Mouse (Mus musculus): ENCODE measurements around the gene Rnf145.

The Rnf145 gene

DNA sequence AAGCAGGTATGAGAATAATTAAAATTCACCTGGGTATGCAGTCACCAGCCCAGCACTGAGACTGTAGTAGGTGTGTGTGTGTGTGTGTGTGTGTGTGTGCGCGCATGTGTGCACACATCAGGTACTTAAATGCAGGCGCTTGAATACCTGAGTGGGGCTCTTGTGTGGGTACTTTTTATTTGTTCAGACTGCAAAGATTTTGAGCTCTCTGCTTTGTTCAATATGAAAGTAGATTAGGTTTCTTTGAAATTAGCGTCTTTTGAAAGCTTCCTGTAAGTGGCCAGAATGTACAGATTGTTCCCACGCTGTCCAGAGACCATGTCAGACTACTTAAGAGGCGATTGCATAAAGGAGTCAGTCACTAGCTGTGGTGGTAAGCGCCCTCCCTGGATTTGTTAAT lies 18.6 kb downstream of the Rnf145 start:
- no peak for DNase-seq

DNA sequence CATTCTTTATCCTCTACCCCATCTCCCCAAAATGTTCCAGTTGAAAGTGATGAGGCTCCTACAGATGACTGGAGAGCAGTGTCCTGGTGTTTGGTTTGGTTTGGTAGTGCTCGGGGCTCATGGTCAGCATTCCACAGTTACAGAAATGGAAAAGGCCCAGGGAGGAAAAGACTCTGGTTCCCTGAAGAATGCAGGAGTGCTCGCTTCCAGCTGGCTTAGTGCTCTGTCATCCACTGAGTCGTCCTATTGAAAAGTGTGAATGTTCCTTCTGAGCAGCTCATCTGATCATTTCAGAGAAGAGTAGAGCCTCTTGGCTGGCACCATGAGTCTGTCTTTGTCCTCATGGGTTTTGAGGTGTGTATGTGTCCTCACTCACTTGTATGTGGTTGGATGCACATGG lies 19.3 kb downstream of the Rnf145 start:
- no peak for DNase-seq

DNA sequence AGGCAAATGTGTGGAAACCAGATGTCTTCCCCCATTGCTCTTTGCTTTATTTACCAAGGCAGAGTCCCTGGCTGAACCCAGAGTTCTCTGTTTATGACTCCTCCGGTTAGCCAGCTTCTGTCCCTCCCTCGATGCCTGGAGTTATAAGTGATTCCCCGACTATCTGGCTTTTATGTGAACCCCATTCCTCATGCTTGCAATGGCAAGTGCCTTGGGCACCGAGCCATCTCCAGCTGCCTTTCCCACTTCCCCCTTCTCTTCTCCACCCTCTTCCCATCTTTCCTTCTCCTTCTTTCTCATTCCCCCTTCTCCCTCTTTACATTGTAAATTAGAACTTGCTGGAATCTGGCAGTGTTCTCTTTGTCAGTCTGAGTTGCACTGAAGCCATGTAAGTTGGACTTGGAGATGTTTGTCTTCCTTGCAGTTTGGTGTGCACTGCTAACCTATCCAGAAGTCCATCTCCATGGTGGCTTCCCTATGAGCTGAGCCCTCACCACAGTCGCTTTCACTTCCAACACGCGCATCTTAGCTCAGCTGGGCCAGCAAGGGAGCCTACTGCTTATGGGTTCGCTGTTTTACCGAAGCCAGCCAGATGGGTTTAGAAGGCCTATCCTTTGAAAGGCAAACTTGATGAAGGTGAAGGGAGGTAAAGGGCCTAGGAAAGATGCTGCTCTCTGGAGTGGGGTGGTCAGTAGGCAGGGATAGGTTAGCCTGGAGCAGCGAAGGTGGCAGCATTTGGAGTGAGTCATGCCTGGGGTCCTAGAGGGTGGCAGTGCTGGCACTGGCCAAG lies 19.9 kb downstream of the Rnf145 start:
- no peak for DNase-seq

DNA sequence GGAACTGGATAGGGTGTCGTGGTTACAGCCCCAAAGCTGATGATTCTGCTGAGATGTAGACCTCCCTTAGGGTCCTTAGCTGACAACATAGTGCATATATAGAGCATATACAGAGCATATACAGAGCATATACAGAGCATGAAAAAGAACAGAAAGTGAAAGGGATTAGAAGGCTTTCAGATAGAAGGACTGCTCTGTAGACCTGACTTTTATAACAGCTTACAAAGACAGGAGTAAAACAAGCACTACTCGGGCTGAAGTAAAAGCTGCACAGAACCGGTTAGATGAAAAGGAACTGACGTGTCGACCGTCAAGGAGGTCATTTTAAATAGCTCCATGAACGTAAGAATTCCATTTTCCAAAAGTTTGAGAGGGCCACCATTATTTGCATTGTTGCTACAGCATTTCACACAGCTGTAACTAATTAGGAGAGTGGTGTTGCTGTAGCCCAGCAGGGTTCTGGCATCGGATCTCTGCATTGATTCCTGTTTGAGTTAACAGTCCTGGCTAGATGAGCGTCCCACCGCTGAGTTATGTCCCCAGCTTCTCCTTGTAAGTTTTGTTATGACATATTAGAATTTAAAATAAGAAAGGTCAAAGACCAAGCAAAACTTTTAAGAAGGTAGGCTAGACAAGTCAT lies 20.6 kb downstream of the Rnf145 start:
- no peak for DNase-seq

DNA sequence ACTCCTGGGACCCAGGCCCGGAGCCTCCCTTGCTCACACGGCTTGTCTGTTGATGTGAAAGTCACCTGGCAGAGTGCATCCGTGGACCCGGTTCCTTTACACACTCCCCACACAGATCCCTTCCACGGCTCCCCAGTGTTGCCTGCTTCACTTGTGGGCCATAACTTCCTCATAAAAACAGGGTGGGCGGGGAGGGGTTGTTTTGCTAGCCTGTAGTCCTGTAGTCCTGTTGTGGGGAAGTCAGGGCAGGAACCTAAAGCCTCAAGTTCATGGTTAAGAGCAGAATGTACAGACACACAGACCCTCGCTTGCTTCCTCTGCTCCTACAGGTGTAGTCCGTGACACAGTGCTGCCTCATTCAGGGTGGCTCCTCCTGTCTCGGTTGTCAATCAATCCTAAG lies 21.5 kb downstream of the Rnf145 start:
- no peak for DNase-seq

DNA sequence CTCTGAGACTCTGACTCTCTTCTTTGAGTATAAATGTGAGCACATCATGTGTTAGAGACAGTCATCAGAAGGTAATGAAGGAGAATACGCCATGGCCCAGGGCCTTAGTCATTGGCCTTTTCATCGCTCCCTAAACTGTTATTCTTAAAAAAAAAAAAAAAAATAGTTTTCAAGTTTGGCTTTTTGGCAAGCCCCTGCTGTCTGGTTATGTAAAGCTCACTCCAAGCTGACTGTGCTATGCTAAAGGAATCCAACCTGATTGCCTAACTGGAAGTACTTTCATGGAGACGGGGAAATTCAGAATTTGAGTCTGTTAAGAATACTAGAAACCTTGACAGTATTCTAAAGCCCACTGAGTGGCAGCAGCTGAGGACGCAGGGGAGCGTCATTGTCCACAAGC lies 22.5 kb downstream of the Rnf145 start:
- no peak for DNase-seq

DNA sequence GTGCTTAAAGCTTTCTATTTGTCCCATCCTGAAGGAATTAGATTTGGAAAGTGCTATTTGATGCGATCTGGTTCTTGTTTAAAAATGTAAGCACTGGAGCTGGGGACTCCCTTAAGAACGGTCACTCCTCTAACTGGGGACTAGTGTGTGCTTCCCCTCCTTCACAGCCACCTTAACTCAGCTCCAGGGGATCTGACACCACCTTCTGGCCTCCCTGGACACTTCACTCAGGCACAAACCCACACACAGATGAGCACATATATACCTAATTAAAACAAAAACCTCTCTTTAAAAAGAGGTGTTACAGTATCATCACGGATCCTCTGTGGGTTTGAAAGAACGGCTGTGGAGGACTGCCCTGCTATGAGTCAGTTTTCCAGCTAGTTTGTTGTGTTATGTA lies 23.0 kb downstream of the Rnf145 start:
- no peak for DNase-seq

DNA sequence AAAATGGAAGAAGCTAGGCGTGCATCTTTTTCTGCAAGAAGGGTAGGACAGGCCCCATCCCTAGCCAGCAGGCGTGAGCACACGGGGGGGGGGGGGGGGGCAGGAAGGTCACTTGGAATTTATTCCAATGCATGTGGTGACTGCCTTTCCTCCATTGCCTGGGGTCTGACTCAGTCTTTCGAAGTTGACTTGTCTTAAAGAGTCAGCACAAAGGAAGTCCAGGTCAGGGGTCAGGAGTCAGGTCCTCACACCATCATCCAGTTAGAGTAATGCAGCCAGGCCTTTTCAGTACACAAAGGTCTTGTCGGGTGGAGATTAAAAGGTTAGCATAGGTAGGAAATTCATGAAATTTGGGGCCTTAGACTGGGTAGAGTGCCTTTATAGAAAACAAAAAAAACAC lies 24.8 kb downstream of the Rnf145 start:
- DNase-seq: no peak

DNA sequence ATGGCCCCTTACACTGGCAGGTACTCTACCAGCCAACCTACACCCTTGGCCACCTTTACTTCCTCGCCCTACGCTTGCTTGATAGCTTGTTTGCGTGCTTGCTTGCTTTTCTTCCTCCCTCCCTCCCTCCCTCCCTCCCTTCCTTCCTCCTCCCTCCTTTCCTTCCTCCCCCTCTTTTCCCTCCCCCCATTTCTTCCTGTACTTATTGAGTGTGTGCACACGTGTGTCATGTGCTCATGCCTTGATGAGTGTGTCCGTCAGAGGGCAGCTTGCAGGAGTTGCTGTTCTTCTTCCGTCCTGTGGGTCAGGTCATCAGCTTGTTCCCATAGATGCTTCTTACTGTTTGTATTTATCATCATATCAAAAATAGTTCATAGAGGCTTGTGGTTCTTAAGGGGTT lies 25.2 kb downstream of the Rnf145 start:
- DNase-seq: no peak

DNA sequence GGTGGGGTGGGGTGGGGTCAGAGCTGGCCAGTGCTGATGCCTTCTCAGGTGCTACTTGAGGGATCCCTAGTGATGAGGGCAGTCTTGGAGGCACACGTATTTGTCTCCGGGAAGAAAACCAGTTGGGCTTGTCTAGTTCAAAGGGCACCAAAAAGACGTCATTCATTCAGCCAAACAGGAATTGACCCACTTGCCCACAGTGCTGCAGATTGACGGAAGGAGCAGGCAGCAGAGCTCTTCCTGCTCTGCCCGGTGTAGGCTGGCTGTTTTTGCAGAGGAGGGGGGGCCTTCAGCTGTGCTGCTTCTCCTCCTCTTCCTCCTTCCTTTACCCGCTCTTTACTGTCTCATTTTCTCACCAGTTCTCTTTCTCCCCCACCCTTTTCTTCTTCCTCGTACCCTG lies 26.4 kb downstream of the Rnf145 start:
- DNase-seq: peak; percentile 60 to 79

DNA sequence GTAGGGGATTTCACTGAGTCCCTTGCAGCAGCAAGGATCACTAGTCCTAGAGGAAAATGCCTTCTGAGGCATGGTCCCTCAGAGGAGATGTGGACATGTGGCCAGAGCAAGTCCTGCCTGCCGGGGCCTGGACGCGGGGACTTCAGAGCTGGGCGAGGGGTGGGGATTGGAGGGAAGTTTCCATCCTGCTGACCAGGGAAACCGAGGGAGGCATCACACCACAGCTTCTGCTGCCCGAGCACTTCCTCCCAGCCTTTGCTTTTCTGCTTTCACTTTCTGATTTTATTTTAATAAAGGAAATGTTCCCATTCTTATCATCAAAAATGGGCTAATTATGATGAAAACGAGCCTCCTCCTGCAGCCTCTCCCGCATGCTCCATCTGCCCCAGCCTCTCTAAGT lies 27.5 kb downstream of the Rnf145 start:
- DNase-seq: no peak

DNA sequence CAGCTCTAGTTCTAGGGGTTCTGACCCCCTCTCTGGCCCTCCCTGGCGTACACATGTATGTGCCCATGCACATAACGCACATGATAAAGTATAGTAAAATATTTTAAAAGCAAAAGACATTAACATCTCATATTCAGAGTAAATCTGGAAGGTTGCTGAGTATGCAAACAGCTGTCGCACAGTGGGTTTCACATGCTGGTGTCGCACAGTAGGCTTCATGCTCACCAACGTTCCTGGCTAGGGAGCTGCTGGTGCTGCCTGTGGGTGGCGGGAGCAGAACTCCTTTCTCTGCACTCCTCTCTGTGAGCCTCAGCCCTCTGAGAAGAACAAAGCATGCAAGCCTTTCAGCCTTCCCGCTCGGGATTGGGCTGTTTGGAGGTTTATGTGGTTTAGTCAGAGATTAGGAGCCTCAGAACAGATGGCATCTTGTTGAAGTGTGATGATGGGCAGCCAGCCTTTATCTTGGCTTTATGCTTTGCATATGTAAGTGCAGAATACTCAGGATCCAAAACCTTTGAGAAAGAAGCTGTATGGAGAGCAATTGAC lies 29.0 kb downstream of the Rnf145 start:
- no peak for DNase-seq

DNA sequence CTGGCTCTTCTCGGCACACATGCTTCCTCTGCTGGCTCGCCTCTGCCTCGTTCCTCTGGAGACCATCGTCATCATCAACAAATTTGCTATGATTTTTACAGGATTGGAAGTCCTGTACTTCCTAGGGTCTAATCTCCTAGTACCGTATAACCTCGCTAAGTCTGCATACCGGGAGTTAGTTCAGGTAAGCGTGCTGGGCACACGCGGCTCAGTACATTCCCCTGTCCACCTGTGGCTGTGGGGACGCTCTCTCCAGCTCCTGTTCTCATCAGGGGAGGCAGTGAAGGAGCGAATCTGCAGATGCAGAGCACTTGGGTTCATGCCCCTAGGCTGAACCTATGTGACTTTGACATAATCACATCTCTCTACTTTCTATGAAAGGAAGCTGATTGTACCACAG lies 30.1 kb downstream of the Rnf145 start:
- no peak for DNase-seq

DNA sequence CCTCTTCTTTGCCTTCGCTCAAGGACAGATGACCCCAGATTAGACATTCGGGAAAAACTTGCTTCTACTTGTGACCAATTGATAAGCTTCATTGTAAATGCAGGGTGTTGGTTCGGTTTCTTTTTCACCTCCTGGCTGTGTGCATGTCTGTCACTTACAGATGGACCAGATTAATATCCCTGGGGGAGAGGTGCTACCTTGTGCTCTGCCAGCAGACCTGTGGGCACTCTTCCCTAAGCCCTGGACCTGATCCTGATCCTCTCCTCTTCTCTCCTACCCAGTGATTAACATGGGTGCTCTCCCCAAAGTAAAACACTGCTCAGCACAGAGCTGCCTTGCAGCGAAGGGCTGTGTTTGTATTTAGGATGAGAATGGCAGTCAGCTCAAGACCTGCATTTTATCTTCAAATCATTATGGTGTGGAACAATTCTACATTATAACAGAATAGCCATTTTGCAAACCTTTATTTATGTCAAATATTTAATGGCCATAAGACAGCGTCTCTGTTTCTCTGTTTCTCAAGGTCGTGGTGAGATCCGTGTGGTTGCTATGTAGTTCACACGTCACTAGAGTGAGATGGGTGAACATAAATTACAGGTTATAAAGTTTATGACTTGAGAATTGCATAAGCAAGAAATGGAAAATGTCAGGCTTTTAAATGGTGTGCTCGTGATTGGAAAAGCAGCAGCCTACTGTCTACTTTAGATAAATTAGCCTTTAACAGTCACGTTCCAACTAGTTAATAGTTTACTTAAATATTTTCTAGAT lies 30.9 kb downstream of the Rnf145 start:
- no peak for DNase-seq

DNA sequence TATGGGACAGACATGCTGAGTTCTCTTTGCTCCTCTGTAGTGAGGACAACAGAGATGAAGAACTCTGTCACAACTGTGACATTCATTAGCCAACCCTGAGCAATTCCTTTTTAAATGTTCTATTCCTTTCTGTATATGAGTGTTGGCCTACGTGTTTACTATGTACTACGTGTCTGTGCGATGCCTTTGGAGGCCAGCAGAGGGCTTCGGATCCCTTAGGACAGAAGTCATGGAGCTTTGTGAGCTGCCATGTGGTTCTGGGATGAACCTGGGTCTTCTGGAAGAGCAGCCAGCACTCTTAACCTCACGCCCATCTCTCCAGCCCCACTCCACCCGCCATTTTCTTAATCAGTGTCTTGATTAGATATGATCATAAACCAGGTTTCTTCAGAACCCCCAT lies 32.2 kb downstream of the Rnf145 start:
- peak in 1 of 2 experiments; percentile 13 for DNase-seq

DNA sequence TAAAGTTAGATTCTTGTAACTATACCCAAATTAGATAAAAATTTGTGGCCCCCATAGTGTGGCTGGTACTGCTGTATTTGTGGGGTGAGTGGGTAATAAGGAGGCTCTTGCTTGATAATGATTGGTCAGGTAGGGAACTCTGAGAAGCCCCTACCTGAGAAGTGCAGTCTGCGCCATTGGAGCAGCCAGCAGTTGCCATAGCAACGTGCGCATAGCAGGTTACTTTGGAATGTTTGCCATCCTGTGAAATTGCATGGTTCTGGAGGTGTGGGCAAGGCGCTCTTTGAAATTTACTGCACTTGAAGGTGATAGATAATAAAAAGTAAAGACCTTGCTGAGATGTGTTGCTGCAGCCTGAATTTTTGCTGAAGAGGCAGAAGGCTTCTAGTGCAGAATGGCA lies 35.6 kb downstream of the Rnf145 start:
- peak in 1 of 2 experiments; percentile 0 for DNase-seq

DNA sequence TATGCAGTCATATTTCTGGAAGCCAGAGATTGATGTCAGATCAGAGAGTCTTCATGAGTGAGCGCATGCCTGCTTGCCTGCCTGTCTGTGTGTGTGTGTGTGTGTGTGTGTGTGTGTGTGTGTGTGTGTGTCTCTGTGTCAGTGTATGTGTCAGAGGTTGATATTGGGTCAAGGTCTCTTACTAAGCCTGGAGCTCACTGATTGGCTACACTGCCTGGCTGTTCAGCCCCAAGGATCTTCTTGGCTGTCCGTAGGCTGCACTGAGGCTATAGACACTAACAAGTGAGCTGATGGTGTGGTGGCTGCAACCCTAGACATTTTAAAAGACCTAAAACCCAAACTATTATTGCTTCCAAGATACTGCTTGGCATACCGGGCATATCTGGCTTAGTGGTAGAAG lies 39.8 kb downstream of the Rnf145 start:
- DNase-seq: peak in 1 of 2 experiments; percentile 0

DNA sequence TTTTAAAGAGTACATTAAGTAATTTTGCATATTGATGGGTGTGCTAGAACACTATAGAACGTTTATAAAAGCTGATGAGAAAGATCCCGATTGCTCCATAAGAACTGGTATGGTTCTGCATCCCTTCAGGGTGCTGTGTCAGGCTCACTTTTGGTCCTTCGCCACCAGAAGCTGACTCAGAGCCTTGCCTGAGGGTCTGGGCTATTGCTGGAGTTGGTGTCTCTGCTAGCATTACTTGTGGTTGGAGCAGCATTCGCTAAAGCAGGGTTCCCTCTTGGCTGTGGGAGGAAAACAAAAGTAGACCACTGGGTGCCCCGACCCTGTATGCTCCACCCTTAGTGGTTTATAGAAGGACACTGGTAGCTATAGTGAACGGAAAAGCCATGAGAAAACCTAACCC lies 40.7 kb downstream of the Rnf145 start:
- no peak for DNase-seq

DNA sequence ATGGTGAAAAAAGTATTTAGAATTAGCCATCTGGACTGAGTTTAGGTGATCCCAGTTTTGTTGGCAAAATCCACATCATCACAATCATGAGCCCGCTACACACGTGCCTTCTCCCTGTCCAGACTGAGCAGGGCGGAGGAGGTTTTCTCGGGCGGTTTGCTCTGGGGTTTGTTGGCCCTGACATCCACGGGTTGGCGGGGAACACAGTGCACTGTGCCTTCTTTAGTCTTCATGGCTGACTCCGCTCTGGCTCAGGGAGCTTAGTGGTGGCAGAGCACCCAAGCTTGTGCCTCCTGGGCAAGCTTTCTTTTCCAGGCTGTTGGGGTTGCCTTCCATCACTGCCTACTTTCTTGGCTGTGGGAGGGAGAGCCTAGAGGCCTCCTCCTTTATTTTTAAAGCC lies 41.6 kb downstream of the Rnf145 start:
- peak in 1 of 2 experiments; percentile 0 for DNase-seq

DNA sequence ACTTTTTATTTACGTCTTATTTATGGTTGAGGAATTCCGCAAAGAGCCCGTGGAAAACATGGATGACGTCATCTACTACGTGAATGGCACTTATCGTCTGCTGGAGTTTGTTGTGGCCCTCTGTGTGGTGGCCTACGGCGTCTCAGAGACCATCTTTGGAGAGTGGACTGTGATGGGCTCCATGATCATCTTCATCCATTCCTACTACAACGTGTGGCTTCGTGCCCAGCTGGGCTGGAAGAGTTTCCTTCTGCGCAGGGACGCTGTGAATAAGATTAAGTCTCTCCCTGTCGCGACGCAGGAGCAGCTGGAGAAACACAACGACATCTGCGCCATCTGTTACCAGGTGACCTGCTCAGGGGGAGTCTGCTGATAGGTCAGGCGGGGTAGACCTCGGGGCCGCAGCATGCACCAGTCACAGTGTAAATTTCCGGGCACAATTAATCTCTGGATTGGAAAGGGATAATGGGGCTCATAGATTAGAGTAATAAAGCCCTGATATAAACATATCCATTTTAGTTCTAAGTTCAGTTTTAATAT lies 42.8 kb downstream of the Rnf145 start:
- DNase-seq: peak in 1 of 2 experiments; percentile 2

DNA sequence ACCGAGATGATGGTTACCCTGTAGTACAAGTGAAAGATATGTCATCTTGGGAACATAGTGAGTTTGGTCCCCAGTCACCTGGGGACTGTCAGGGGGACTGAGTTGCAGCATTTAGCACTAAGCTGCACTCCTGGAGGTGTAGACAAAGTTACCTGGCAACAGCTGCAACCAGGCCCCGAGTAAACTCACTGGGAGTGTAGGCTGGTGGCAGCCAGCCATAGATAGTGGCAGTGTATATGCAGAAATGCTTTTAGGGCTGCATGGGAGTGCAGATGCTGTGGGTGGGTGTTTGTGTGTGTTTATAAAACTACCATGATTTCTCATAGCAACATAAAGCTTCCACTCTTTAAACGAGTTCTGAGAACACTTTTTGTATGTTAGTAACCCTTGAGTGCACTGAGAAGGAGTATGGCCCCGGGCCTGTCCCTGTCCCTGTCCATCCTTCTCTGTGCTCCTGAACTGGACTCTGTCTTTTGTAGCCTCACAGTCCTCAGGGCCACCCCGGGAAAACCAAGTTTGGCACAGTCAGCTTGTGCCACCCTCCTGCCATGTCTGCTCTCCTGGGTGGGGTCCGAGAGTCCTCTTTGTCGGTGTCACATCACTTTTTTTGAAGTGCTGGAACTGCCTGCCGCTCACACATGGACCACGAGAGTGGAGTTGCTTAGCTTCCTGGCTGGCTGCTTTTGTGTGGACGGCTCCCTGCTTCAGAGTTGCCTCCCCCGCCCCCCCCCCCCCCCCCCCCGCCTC lies 43.8 kb downstream of the Rnf145 start:
- DNase-seq: no peak

DNA sequence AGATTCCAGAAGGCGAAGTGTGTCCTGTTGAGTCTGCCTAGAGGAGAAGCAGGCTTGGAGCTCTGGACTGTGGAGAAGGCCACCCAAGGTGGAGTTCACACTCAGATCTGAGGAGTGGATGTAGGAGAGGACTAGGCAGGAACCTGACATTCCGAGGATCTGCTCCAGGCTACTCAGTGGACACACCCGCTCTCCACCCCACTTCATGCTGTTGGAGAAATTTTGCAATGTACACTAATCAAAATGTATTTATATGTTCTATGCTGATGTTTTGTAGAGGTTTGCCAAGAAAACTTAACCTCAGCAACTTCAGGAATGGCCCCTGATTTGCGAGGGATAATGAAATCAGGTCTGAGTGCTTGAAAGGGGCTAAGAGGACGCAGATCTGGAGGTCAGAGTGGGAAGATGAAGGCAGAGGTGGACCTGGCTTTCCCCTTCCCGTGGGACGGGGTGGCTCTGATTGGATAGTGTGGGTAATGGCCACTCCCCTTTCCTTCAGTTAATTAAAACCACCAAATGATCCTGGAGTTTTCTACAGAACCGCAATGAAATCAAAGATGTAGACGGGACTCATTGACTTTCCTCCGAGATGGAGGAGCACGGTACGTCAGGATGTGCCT lies 45.6 kb downstream of the Rnf145 start:
- no peak for DNase-seq
